Mouse (Mus musculus) lung, adult 18-20 months (tissue): ENCODE measurements around the gene Ppil2.
A peak's percentile ranks its signal among the peaks of the same experiment; 100 is the strongest.

ENCODE experiments used
- DNase-seq, 2 experiments: peaks; one replicate each; pipeline ENCODE4 v3.0.0; 2022; ENCODE audit warnings: mixed read lengths in 2 of 2

Gene Ppil2

GRCm38 (mm10) chr16:17110771-17111743 is at the start of gene Ppil2:
Gene Ppil2 (minus strand): TSS chr16:17111257.
- DNase-seq = peak; percentile 71 to 78

- no peak for DNase-seq
Measured at GRCm38 (mm10) chr16:17154346-17154745, 43.3 kb upstream of the Ppil2 start.

DNA sequence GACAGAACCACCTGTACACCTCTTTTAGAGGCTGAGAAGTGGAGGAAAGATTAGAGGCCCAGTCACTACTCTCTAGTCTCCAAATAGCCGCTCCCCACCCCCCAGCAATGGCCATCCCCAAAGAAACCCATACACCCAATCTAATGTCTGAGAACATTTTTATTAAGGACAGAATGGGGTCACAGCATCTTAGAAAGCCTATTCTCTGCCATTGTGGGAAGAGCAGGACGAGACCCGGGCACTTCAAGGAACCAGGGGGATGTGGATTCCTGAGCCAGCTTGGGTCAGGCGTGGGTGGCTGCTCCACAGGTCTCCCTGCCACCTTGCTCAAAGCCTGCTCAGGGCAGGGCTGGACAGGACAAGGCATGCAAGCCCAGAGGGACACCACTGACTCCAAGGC is 40.8 kb upstream of the Ppil2 start:
- DNase-seq = no peak

GRCm38 (mm10) chr16:17150520-17151258 is 39.6 kb upstream of the Ppil2 start:
- no peak for DNase-seq

DNA sequence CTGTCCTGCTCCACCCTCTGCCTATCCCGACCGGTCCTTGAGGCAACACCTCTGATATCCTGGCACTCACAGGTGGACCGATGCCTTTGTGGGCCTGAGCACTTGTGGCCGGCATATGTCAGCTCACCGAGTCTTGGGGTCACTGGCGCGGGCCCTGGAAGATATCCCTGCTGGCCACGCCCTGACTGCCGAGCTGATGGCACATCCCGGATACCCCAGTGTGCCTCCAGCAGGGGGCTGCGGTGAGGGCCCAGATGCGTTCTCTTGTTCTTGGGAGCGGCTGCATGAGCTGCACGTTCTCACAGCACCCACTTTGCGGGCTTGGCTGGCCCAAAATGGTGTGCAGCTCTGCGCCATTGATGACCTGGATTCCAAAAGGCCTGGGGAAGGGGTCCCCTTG is 37.0 kb upstream of the Ppil2 start:
- DNase-seq = no peak

DNA sequence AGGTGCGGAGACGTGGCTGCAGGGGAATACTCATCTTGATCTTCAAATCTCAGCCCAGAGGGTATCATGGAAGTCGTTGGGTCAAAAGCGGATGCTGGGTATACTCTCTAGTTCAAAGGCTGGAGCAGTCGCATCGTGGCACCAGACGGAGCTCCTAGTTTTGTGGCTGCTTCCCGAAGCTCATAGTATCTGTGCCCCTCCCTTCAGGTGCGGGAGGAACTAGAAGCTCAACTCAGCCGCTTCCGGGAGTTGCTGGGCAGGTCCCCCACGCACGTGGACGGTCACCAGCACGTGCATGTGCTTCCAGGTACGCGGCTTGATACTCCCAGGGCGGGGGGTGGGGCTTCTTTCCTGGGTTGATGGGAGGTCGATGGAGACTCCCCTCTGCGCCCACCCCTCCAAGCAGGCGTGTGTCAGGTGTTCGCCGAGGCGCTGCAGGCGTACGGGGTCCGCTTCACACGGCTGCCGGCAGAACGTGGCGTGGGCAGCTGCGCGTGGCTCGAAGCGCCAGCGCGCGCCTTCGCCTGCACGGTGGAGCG is 36.4 kb upstream of the Ppil2 start:
- peak; percentile 33 to 50 for DNase-seq

GRCm38 (mm10) chr16:17146772-17147235 is 35.7 kb upstream of the Ppil2 start, which contains the start of gene Ccdc116:
Gene Ccdc116 (minus strand): TSS chr16:17147229.
- peak; percentile 73 to 82 for DNase-seq

GRCm38 (mm10) chr16:17144339-17144738 is 33.3 kb upstream of the Ppil2 start, which contains the start of gene Ydjc:
Gene Ydjc (plus strand): TSS chr16:17144621.
- DNase-seq = no peak

DNA sequence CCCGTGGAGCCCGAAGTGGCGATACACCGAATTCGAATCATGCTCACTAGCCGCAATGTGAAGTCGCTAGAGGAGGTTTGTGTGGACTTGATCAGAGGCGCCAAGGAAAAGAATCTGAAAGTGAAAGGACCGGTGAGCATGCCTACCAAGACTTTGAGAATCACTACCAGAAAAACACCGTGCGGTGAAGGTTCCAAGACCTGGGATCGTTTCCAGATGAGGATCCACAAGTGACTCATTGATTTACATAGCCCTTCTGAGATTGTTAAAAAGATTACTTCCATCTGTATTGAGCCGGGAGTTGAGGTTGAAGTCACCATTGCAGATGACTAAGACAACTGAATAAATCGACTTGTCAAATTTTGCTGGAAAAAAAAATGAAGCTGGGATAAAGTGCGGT is 26.3 kb upstream of the Ppil2 start:
- no peak for DNase-seq

DNA sequence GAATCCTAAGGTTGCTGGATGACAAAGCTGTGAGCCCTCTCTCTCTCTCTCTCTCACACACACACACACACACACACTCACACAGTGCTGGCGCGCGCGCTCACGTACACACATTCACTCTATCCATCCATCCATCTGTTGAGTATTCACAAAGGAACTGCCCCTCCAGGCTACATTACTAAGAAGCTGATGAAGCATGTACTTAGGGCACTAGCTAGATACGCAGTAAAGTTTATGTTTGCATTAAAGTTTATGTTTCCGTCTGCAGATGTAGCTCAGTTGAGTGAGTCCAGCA is 21.8 kb upstream of the Ppil2 start:
- DNase-seq = no peak

- peak; percentile 98 for DNase-seq
Measured at GRCm38 (mm10) chr16:17132089-17132905, 21.2 kb upstream of the Ppil2 start, which contains the start of gene Sdf2l1. Gene Sdf2l1 (minus strand): TSS chr16:17132383.

DNA sequence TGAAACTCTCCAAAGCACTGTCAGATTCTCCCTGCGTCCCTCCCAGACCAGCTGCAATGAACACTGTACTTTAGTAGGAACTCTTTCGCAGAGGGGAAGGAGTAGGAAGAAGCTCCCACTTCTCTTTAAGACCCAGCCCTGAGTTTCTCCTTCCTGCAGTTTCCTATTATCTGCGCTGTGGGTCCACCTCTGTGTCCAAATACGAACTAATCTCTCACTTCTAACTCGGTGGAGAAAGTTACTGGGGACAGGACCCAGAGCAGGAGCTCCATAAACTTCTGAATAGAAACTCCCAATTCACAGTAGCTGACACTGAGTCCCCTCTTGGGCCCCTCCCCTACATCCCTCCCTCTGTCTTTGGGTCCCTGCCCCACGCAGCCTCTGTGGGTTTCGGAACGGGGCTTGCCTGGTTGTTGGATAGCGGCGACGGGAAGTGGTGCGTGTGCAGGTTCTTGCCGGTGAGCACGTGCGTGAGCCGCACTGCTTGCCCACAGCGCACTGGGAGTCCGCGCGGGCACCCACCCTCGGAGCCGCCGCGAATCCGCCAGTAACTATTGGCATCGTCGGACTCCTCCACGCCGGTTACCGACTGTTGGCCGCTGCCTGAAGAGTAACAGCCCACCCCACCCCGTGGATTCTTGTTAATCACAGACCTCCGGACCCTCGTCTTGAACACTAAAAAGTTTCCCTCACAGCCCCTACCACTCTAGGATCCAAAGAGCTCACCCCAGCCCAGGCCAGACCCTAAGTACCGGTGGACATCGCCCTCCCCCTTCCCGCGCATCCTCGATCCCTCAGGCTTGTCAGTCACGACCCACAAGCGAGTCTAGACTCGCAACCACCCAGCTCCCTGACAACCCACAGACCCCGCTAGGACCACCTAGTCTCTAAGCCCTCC is 20.4 kb upstream of the Ppil2 start:
- peak; percentile 14 to 16 for DNase-seq

- peak; percentile 28 to 55 for DNase-seq
Measured at GRCm38 (mm10) chr16:17127292-17127691, 16.2 kb upstream of the Ppil2 start.

DNA sequence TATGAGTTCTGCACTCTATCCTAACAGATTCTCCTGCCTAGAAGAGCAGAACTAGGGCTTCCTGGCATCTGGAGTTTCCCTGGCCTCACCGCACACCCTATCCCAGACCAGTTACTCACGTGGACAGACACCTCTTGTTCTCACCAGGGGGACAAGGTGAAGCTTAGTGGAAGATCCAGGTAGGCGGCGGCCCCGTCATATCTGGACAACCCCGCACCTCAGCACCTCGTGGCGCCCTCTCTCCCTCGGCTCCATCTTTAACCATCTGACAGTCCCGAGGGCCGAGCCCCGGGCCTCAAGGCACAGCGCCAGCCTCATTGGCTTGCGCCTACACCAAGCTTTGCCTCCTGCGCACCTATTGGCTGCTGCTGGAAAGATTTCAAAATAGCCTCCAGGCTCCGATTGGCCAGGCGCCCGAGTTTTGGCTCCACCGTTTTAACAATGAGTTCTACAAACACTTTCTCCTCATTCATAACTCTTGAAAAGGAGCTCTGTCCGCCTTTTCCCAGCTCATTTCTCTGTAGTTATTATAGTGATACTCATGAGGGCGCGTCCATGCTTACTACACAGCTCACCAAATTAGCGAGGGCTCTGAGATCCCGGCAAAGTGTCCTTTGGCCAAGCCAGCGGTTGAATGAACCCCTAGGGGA is 13.9 kb upstream of the Ppil2 start, which contains the start of gene 2610318N02Rik:
2610318N02Rik (minus strand) TSS at position 297 of the 650 bp plus-strand sequence.
- DNase-seq = peak; percentile 82 to 84

- no peak for DNase-seq
Measured at GRCm38 (mm10) chr16:17124119-17124870, 13.2 kb upstream of the Ppil2 start.

GRCm38 (mm10) chr16:17121569-17121968 is 10.5 kb upstream of the Ppil2 start:
- no peak for DNase-seq

GRCm38 (mm10) chr16:17117309-17117799 is 6.3 kb upstream of the Ppil2 start:
- DNase-seq = no peak

DNA sequence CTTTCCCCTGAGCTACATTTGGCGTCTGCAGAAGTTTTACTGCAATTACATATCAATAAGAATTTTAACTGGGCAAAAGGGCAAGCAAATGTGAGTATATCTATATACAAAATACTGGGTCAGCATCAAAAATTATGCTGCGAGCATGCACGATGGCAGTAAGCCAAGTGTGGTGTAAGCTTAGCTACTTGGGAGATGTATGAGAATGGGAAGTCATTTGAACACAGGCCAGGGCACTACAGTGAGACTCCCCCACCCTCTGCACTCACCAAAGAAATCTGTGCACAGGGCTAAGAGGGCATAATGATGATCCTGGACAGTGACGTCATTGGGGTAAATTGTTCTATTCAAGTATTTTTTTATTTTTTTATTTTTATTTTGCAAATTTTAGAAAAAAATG is 6.5 kb downstream of the Ppil2 start:
- DNase-seq = no peak

DNA sequence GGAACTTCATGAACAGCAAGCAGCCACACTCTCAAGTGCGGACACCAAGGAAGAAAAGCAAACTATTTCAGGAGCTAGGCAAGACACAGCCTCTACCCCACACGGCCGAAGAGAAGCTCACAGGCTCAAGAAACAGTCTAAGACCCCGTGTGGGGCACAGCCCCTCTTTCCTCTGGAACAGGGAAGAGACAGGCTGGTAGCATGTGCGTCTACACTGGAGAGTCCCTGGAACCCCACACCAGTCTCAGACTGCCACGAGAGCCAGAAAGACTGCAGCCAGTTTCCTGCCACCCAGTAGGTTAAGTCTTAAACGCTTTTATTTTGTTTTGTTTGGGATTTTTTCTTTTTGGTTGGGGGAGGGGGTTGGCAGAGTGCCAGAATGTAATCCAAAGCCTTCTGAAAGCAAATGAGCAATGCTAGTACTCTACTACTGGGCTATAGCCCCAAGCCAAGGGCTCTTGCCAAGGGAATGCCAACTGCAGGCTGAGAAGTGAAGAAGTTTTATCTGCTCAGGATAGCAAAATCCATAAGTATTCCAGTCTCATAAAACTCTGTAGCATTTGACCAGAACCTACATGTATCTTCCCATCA is 8.3 kb downstream of the Ppil2 start:
- no peak for DNase-seq
